Mouse (Mus musculus) regulatory T cell (primary cell): Measurements from ENCODE around the gene Jazf1.

ENCODE experiments used
- in situ Hi-C: fragments of 300-600 bp; cut with MboI, MseI; formaldehyde crosslinking; loops from one replicate; pipeline ENCODE4 v1.15.1; 2025; ENCODE audit warnings: high pct_unique_total_duplicates

Gene Jazf1

DNA sequence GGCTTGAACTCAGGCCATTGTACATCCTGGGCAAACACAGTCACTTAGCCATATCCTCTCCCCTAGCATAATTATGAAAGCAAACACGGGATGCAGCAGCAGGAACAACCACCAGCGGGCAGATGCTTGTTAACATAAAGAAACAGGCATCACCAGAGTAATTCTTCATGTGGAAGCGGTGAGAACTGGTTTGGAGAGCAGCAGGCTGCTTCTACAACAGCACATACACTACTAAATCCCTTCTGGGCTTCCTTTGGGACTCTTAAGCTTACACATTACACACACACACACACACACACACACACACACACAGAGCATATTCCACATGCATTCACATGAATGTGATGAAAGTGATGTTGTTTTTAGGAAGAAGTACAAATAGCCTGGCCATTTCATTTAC lies 216.5 kb downstream of the Jazf1 start:
- in situ Hi-C loops: no loop called here

DNA sequence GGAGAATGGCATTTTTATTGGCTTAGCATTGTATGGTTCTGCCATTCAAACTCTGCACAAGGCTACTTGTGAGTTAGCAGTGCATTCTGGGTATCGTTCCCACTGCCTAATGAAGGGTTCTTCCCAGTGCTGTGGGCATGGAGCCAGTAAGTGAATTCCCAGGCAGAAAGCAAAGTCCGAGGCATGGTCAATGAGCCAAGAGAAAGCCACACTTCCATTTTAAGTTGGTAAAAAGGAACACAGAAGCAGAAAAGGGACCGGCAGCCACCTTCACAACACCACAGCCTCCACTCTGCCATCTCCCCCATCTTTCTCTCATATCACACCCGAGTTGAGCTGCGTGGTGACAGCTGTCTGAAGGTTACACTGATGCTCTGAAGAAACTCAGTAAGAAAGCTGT lies 217.4 kb downstream of the Jazf1 start:
- in situ Hi-C loops: no loop called here

DNA sequence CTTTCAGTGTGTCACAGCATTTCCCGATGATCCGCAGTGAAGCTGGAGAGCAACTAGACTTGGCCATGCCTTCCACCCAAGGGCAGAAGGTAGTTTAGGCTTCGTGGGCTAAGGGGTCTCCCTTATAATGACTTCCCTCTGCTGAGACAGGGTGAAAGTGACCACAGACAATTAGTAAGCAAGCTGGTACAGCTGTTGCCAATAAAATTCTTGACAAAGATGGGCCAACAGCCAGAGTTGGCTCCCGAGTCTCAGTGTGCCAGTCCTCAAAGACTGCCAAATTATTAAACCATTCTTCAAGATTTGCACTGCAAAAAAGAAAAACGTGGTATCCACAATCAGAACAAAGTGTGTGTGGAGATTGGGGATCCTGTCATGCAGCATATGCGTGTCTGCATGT lies 220.2 kb downstream of the Jazf1 start:
- in situ Hi-C loops: no loop called here

DNA sequence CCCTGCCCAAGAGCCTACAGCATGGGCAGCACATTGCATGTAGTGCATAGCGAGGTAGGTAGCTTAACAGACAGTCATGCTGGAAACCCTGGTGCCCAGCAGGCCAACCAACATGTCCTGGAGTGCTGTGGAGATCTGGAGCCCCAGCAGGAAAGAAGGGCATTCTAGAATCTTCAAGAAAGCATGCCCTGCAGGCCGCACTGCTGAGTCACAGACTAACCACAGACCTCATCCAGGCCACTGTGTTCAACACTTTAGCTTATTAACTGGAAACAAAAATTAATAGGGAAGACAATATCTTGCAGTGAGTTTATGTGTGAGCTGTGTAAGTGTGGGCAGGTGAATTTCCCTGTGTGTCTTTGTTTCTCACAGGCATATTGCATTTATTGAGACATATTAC lies 222.1 kb downstream of the Jazf1 start:
- in situ Hi-C loops: no loop called here

DNA sequence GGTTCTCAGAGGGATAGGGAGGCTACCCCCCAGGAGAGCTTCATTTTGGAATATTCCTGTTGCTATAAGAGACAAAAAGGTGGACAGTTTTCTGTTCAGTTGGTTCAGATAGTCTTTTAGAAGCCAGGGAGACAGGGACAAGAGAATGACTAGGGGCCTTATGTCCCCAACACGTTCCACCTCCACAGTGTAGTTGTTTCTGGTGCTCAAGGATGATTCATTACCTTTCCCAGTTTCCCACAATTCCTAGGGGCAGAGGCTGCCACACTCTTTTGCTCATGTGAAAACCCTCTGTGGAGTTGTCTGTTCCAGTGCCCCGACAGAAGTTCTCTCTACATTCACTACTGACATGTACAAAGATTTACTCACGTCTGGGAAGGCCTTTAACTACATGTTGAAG lies 223.7 kb downstream of the Jazf1 start:
- in situ Hi-C loops: no loop called here

DNA sequence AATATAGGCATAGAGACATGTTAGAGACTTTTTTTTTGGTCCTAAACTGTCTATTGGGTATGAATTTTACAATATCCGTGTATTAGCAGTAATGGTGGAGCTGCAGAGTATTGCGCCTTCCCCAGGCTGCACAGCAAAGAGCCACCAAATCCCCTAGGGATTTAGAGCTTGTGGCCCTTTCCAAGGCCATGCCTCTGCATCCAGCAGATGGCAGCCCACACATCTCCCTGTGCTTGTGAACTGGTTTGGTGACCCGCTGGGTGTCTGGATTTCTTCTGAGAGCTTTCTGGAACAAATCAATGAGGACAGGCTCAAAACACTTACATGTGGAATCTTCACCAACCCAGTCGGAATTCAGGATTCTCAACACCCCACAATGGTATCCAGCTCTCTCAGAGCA lies 225.4 kb downstream of the Jazf1 start:
- in situ Hi-C loops: no loop called here

DNA sequence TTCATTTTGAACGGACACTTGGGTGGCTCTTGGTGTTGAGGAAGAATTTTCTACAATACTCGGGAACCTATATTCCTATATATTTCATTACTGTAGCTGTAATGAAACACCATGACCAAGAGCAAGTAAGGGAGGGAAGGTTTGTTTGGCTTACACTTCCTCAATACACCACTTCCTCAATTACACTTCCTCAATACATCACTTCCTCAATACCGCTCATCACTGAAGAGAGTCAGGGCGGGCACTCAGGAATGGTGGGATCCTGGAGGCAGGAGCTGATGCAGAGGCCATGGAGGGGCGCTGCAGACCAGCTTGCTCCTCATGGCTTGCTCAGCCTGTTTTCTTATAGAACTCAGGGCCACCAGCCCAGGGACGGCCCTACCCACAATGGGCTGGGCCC lies 225.8 kb downstream of the Jazf1 start:
- in situ Hi-C loops: no loop called here

DNA sequence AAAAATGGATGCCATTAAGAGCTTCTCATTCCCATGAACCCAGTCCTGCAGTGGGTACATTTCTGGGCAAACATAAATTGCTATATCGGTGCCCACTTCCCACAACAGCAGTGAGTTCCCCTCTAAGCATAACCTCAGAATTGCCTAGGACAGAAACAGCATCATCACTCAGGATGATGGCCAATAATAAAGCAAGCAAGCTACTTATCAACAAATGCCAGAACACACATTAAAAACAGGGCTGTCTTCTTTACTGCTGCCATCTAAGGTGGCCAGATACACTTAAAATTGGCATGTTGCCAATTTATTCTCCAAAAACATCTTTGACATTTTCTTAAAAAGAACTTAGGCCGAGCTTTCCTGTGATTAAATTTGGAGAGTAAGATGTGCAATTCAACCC lies 226.8 kb downstream of the Jazf1 start:
- in situ Hi-C loops: no loop called here

DNA sequence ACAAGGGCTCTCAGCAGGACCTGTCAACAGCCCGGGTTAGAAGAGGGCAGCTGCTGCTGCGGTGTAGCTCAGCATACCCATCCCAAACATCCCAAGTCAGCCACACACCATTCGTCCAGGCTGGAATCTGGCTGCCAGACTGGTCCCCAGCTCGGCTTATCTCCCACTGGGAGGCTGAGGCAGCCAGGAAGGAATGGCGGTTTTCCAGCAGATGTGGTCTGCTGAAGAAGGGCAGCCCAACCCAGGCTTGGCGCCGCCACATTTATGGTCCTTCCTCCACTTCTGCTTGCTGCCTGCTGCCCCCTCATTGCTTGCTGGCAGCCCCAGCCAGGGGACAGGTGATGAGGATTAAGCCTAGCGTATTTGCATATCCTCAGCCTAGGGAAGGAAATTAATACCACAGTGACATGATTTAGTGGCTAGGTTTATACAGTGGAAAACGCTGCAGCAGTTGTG lies 227.8 kb downstream of the Jazf1 start:
- in situ Hi-C loops: no loop called here

DNA sequence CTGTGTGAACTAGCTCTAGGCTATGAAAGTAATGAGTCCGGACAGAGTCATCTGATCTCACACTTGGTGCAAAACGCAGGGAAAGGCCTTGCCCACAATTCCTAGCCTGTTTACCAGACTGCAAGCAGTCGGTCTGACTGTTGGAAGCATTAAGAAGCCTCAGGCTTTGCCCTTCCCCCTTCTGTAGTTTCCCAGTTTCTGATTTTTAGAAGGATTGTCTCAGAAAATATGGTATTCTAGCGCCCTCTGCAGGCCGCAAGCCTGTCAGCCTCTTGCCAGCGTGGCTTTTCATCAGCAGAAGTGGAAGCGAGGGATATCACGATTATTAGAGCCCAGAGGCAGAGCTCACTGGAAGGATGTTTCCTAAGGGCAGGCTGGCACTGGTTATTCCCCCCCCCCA lies 229.7 kb downstream of the Jazf1 start:
- in situ Hi-C loops: no loop called here

DNA sequence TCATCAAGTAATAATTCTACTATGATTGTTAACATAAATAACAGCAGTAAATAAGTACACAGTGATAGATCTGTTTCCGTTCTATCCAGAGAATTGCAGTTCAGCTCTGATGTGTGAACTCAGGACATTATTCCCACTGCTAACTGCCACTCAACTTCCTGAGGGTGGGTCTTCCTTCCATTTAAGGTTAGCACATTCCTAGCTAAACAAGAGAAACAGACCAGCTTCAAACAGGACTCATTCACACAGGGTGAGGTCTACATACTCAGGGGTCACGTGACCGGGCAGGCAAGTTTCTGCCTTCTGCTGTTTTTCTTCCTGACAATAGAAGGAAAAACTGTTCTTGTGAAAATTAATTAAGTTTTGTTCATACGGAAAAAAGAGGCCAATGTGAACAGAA lies 230.6 kb downstream of the Jazf1 start:
- in situ Hi-C loops: no loop called here

DNA sequence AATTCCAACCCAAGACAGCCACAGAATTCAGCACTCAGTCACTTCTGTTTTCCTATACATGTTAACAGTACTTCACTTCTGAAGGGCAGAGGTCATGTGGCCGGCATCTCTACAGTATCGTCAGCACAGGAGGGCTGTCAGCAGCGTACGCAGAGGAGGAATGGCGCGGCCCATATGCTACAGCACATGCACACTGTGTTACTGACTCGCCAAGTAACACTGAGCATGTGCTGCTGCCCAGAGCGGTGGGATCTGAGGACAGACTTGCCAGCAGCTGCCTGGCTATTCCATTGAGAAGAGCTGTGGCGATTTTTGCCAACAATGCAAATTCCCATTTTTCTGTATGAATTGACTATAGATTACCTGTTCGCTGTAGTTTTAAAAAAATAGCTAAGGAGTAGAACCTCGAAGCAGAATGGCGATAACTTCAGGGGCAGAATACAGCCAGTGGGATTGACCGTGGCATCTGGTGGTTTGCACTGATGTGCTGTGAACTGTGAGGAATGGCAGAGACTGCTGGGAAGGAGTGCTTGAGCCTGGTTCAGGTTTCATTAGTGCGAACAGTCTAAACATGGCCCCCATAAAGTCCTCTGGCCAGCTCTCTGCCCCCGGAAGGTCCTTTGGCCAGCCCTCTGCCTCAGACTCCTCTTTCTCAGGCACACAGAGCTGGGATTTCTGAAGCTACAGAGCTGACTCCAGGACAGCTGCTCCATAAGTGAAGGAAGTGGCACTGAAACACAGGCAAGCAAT lies 232.1 kb downstream of the Jazf1 start:
- in situ Hi-C loops: no loop called here

DNA sequence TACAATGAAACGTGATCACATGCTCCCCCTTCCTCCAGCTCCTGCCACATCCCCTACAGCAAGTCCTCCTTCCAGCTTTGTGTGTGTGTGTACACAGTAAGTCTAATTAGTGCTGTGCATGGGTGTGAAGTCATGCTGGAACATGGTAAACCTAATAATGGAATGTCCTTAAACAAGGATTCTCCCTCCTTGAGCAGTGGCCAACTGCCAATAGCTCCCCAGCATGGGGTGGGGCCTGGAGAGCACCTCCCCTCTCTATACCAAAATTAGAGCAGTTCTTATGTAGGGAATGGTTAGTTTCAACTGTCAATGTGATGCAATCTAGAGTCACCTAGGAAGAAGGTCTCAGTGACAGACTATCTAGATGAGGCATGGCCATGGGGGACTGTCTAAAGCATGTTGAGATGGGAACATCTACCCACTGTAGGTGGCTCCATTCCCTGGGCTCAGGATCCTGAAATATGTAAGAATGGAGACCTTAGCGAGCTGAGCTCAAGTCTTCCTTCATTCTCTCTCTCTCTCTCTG lies 240.6 kb downstream of the Jazf1 start:
- in situ Hi-C loops: loop anchor here (10.0 kb wide), 3 partner anchors 343 to 573 kb away; no protein-coding TSS in a partner anchor

DNA sequence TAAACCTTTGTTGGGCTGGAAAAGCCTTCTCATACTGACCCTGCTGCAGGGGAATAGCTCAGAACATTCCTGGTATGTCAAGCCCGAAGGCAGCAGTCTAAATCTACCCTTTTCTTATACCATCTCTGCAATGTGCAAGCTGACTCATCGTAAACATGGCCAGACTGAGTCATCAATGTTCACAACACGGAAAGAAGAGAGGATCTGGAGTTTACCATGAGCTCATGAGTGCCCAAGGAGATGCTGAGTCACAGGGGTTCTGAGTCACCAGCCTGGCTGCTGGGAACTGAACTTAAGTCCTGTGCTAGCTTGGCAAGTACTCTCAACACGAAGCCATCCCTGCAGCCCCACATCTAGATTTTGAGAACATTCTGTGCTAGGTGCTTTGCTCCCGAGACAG lies 242.9 kb downstream of the Jazf1 start:
- in situ Hi-C loops: loop anchor here (10.0 kb wide), 3 partner anchors 341 to 571 kb away; no protein-coding TSS in a partner anchor

DNA sequence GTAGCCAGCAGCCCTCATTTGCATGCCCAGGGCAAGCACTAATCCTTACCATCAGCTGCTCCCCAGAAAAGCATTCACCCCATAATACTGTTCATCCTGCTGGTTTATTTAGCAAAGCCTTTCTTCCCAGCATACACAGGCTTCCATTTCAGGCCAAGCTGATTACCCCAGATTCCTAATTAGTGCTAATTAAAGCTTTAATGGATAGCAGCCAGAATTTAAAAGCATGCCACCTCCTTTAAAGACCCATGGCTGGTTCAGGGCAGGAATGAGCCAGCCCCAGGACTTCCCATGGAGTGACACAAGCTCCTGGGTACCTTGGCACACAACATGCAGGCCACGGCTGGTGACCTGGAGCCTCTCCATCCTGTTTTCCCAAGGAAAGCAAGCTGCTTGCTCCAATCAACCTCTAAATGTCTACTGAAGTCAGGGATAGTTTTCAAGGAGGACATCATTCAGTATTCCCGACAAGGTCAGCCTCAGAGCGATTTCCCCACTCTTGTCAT lies 243.4 kb downstream of the Jazf1 start:
- in situ Hi-C loops: loop anchor here (10.0 kb wide), 3 partner anchors 340 to 570 kb away; no protein-coding TSS in a partner anchor

DNA sequence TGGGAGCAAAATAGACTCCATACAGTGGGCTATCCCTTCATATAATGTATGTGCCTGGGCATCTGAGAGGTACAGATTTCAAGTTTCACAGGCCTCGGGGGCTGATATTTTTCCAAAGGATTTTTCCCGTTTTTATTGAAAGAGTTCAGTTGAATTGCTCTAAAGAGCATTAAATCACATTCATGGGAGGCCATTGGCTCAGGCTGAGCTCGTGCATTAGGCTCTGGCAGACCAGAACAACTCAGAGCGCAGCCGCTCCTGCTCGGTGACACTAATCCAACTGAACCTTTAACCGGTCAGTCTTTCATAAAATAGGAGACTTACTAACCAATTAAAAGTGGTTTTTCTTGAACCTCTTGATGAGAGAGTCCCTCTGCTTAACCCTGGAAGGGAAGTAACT lies 245.4 kb downstream of the Jazf1 start:
- in situ Hi-C loops: loop anchor here (10.0 kb wide), 3 partner anchors 338 to 568 kb away; no protein-coding TSS in a partner anchor

DNA sequence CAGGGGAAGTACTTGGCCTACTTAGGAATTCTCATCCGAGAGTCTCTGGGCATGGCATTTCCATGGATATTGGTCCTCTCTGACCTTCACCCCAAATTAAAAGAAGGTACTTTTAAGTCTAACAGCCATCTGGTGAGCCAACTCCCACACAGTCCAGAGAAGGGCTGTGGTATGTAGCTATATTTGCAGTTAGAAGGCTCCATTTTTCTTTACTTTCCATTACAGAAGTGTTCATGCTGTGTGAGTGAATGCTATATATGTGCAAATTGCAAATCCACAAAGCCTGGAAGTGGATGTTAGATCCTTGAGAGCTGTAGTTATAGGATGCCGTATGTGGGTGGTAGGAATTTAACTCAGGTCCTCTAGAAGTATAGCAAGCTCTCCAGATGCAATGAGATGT lies 245.8 kb downstream of the Jazf1 start:
- in situ Hi-C loops: loop anchor here (10.0 kb wide), 3 partner anchors 338 to 568 kb away; no protein-coding TSS in a partner anchor

DNA sequence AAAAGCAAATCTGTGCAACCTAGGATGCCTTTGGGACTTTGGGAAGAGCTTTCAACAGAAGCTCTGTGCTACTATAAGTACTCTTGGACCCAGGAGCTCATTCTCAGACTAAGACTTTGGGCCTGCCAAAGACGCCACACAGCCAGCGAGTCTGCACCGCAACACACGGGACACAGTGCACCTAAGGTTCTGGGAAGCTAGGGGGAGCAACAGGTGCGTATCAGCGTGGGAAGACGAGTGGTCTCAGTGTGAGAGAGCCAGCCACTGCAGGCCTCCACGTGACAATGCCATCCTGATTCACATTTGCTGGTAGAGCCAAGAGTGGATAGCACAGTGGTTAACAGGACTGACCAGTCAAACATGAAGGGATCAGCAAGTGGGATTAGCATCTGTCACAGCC lies 249.1 kb downstream of the Jazf1 start:
- in situ Hi-C loops: no loop called here

DNA sequence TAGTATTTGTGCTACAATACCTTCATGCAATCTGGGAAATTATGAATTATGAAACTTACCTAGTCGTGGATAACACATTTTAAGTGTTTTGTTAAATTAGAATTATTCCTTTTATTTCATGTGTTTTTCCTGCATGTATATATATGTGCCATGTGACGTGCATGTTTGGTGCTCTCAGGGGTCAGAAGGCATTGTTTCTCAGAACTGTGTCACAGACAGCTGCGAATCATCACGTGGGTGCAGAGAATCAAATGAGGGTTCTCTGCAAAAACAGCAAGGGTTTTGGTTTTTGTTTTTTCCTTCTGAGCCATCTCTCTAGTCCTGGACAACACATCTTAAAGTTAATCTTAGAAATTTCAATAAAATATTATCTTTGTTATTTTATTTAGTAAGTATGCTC lies 250.4 kb downstream of the Jazf1 start:
- in situ Hi-C loops: no loop called here

DNA sequence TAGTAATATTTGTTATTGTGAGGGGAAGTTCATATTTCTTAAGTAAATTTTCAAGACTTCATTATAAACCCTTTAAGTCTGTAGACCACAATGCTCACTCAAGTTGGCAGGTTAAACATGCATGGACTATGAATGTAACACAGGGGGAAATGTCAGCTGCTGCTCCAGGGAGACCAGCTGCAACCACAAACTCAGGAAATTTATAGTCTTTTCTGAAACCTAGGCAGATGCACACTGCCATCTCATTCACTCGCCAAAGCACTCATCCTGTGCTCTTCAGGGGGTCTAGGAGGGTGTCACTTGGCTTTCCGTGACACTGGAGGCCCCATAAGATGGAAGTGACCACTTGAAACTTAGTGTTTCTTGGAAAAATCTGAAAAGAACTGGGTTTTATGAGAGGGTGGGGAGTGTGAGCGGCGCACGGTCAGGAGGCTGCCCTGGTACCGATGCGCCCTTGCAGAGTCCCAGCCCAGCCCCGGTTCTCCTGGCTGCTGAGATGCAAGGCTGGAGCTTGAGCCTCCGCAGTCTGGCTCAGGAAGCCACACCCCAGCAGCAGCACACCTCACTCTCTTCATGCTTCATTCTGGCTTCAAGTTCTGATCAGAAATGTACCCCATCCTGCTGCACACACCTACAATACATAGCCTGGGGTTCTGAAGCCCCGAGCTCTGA lies 251.1 kb downstream of the Jazf1 start:
- in situ Hi-C loops: no loop called here

DNA sequence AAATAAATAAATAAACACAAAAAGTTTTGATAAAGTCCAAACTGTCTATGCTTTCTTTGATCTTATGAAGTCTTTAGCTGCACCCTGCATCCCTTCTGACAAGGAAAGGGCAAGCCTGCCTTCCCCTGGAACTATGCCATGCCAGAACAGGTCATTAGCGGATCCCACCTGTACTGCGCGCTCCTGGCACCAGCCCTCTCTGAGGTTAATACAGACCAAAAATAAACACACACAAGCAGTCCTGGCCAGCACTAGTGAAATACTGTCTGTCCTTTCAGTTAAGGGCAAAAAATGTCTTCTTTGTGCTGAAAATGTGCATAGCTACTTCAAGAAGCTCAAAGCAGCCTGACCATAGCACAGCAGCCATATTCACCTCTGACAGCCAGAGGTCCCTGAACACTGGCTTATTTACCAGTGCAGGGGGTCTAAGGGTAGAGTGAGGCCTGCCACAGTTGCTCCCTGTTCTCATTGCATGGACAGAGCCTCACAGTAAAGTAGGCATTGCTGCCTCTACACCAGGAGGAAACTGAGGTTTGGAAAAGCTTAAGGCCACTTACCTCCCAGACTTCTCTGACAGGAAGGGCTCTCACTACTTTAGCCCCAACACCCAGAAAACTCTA lies 263.1 kb downstream of the Jazf1 start:
- in situ Hi-C loops: no loop called here

DNA sequence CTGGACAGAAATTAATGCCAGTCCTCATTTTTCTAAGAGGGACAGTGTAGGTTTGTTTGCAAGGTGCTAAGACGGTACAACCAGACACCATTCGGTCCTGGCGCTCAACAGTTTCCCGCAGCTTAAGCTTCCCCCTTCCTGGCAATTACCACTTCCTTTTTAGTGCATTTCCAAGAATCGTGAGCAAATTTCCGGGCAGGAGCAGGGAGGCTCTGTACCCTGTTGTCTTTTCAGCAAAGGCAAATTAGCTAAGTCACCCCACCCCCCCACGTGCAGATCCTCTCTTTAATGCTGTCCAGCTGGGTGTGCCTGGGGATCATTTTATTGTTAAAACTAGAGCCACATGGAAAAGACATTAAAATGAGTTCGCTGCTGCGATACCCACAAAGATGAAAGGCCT lies 266.2 kb downstream of the Jazf1 start:
- in situ Hi-C loops: no loop called here
